Mouse (Mus musculus): Measurements from ENCODE around the gene Marveld1. TPM values are rescaled to one million over a fixed set of nuclear protein-coding genes. Genes with fewer than 3 reads are reported as not detected.

The Marveld1 gene
- total RNA-seq, 2 experiments from 2014 or later = 0.84 to 3.9 TPM

DNA sequence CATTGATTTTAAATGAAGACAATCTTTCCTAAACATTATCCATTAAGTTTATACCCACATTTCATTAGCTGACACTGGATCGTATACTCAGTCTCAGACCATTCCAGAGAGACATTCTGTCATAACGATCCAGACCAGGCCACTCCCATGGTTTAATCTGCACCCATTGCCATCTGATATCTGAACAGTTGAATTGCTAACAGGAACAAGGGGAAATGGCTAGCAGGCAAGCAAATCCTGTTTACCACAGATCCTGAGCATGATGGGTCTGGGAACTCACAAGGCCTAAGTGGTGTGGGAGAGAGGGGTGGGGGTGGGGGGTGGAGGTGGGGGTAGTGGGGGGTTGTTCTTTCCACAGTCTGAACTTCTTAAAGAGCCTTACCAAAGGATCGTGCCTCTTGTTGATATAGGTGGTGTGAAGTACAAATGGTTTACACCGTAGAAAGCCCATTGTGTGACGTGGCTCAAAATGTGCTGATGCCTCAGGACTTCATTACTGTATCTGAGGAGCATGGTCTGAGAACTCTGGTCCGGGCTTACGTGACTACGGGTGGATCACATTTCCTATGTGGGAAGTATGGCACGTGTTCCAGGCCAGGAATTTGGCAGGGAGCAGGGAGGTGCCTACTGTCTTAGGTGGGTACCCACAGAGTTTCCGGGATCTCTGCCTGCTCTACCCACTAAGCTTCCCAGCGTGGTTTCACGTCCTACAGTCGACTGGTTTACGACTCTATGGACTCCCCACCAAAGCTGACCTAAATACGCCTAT, 8.5 kb upstream of the Marveld1 start:
- ATAC-seq (replicated peaks; ENCODE audit: low FRiP score, poor library complexity, severe bottlenecking) = no peak

DNA sequence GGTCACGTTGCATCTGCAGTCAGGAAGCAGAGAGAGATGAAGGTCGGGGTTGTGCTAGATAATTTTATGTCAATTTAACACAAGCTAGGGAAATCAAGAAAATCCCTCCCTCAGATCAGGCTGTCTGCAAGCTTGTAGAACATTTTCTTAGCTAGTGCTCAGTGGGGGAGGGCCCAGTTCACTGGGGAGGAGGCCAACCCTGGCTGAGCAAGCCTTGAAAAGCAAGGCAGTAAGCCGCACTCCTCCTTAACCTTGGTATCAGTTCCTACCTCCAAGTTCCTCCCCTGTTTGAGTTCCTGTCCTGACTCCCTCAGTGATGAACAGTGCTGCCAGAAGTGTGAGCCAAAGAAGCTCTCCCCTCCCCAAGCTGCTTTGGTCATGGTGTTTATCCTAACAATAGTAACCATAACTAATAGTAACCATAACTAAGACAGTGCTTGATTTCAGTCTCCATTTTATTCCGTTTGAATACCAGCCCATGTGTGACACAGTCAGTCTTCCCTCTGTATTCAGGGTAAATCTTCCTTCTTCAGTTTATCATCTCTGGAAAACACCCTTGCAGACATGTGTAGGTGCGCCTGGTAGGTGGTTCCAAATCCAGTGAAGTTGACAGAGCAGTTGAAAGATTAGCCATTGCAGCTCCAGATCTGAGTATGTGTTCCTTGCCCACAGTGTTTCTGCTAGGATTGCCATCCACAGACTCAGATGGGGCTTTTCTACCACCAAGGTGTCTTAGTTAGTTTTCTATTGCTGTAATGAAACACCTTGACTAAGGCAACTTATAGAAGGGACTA, 7.3 kb upstream of the Marveld1 start:
- no peak for ATAC-seq (replicated peaks; ENCODE audit: low FRiP score, poor library complexity, severe bottlenecking)

DNA sequence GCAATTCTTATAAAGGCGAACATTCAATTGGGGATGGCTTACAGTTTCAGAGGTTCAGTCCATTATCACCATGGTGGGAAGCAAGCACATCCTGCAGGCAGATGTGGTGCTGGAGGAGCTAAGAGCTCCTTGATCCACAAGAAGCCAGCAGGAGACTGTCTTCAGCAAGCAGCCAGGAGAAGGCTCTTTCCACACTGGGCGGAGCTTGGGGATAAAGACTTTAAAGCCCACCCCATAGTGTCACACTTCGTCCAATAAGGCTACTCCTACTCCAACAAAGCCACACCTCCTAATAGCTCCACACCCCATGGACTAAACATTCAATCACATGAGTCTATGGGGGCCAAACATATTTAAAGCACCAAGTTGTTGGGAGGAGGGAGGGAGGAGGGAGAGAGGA, 5.2 kb upstream of the Marveld1 start:
- ATAC-seq (replicated peaks; ENCODE audit: low FRiP score, poor library complexity, severe bottlenecking) = no peak

DNA sequence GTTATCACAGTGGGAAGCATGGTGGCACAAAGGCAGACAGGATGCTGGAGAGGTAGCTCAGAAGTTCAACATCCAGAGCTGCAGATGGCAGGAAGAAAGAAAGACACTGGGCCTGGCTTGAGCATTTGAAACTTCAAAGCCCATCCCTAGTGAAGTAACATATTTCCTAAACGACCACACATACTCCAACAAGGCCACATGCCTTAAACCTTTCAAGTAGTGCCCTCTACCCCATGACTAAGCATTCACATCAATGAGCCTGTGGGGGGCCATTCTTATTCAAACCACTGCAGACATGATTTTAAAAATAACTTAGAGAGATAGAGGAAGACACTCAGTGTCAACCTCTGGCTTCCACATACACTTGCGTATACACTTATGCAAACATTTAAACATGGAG, 4.4 kb upstream of the Marveld1 start:
- no peak for ATAC-seq (replicated peaks; ENCODE audit: low FRiP score, poor library complexity, severe bottlenecking)

DNA sequence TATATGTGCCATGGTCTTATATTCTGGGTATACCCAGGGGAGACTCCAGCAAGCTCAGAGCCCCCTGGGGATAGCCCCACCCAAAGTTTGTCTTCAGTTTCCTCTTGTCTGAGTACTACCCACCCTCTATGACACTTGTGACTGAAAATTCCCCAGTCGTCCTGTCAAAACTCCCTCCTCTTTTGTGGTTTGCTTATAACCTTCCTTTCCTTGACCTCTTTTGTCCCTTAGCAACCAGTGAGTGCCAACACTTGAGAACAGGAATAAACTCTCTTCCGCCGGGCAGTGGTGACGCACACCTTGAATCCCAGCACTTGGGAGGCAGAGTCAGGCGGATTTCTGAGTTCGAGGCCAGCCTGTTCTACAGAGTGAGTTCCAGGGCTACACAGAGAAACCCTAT, 3.1 kb upstream of the Marveld1 start:
- ATAC-seq (replicated peaks; ENCODE audit: low FRiP score, poor library complexity, severe bottlenecking) = no peak

DNA sequence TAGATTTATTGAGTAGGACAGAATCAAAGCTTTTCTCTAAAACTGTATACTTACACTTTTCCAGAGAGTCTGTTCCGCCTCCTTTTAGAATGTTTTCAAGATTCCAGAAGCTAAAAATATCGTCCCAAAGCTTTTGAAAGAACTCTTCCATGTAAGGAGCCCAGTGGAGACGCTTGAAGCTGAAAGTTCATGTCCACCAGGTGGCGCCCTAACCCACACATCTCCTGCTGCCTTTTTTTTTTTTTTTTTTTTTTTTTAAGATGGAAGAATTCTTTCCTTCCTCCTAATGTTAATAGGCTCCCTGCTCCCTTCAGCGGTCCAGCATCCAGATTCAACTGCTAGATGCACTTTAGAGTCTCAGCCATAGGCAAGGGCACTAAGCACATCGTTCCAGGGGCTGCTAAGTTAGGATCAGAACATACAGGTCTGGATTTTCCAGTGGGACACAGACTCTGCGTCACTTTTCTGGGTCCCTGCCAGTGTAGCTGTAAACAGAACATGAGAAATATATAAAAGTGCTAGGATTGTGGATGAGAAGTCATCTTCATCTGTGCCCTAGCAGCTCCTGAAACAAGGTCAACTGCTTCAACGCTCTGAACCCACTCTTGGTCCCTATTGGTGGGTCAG, 2.5 kb upstream of the Marveld1 start:
- no peak for ATAC-seq (replicated peaks; ENCODE audit: low FRiP score, poor library complexity, severe bottlenecking)

DNA sequence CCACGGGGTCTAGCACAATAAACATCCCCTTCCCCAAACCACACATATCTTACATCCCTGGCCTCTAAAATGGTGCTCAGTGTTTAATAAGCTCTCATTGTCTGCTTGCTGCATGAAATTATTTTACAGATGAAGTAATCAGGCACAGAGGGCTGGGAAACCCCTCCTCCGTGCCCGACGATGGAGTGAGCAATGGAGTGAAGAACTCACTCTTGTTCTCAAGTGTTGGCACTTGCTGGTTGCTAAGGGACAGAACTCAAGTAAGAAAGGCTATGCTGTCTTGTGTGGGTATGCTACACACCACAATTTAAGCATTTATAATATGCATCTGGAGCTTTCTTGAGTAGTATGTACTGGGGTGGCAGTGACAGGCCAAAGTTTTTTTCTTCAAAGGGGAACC, 2.0 kb upstream of the Marveld1 start:
- no peak for ATAC-seq (replicated peaks; ENCODE audit: low FRiP score, poor library complexity, severe bottlenecking)

DNA sequence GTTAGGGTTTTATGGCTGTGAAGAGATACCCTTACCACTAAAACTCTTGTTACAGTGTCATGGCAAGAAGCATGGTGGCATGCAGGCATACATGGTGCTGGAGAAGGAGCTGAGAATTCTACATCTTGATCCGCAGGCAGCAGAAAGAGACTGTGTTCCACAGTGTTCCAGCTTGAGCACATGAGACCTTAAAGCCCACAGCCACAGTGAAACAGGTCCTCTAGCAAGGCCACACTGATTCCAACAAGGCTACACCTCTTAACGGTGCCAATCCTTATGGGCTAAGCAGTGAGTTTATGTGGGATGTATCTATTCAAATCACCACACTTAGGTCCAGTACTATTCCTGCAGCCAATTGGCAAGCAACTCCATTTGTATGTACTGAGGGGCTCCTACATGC, 1.5 kb upstream of the Marveld1 start:
- no peak for ATAC-seq (replicated peaks; ENCODE audit: low FRiP score, poor library complexity, severe bottlenecking)

DNA sequence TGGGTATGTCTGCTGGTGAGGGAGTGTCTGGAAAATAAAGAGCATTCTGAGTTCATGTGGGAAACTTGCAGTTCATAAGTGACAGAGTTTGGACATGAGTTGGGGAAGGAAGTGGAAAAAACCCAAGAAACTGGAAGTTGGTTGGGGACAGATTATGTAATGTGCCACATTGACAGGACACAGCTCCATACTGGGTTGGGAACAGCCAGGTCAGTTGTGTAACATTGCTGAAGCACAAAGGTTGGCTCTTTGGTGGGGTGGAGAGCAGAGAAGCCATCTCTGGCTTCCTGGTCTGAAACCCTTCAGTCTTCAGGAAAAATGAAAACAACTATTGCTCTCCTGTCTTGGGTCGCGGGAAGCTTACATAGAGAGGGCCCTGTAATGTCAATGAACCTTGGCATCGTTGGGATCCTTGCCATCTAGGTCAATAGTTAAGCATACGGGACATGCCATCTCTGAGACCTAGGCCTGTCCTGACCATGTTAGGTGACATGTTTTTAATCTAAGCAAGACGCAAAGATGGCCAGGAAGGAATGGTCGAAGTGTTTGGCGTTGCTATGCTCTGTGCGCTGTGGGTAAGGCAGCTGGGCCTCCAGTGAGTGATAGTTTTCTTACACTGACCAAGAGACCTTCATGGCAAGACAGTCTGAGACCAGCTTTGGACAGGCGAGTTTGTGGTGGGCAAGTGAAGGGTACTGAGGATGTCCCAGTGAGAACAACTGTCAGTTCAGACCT, 757 bp upstream of the Marveld1 start:
- no peak for ATAC-seq (replicated peaks; ENCODE audit: low FRiP score, poor library complexity, severe bottlenecking)

DNA sequence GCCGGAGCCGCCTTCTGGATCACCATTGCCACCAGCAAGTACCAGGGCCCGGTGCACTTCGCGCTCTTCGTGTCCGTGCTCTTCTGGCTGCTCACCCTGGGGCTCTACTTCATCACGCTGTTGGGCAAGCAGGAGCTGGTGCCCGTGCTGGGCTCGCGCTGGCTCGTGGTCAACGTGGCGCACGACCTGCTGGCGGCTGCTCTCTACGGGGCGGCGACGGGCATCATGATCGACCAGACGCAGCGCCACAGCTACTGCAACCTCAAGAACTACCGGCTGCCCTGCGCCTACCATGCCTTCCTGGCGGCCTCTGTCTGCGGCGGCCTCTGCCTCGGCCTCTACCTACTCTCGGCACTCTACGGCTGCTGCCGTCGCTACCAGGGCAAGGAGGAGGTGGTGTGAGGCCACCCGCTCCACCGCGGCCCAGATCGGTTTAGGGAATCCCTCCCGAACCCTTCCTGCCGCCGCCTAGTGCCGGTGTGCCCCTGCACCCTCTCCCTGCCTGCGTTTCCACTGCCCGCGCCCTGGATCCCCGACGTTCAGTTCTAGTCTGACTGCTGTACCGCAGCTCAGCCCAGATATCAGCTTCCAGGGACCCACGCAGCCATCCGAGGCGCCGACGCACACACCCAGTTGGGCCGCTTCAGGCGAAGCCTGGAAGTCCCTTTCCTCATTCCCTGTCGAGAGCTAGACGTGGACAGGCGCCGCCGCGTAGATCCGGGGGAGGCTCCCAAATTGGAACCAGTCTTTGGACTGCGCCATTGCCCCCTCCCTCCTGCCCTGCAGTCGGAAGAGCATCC, 769 bp downstream of the Marveld1 start:
- no peak for ATAC-seq (replicated peaks; ENCODE audit: low FRiP score, poor library complexity, severe bottlenecking)

DNA sequence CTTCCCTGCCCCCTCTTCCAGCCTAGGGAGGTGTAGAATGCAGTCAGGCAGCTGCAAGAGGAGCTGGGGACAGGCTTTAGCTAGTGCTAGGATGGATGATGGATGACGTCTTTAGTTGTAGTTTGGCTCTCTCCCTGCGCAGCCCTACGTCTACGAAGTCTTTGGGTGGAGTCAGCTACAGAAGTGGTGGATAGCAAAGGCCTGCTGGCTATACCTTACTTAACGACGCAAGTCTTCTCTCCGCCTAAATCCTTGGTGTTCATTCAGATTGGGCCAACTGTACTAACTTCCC, 1.3 kb downstream of the Marveld1 start:
- ATAC-seq (replicated peaks; ENCODE audit: low FRiP score, poor library complexity, severe bottlenecking) = no peak

DNA sequence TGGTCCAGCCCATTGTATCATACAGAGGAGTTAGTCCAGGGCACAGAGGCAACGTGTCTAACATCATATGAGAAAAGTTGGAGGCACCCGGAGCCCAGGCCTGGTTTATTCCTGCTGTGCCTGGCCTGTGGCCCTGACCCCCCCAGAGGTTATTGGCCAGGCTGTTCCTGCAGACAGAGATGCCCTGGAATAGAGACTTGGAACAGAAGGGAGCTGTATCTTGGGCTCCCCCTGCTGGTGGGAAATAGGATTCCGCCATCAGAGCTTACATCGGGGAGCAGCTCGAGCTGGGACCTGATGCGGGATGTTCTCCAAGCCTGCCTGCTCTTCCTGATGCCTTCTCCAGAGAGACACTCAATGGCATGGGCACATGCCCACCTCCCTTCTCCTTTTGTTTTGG, 4.8 kb downstream of the Marveld1 start:
- peak; percentile 70 for ATAC-seq (replicated peaks; ENCODE audit: low FRiP score, poor library complexity, severe bottlenecking)

DNA sequence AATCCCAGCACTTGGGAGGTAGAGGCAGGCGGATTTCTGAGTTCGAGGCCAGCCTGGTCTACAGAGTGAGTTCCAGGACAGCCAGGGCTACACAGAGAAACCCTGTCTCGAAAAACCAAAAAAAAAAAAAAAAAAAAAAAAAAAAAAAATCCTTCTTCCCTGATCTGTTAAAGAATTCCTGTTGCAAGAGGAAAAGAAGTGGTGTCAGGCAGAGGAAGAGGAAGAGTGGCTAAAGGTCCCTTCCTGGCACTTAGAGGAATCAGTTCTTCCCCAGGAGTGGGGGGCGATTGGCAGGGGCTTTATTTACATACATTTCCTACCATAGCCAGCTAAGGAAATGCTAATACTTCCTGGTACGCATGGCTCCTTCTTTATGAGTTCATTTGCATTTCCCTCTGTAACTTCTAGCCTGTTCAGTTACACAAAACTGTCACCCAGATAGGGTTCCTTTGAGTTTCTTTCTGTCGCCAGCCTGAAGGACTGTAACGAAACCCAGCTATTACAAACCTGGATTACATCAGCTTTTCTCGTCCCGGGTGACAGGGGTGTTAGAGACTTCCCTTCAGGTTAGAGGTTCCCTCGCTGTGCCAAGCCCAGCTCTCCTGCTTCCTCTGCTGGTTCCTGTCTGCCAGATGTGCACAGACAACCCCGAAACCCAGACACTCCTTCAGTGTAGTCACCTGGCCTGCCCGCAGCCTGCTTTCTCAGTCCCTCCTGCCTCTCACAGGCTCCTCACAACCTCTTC, 10.5 kb downstream of the Marveld1 start:
- no peak for ATAC-seq (replicated peaks; ENCODE audit: low FRiP score, poor library complexity, severe bottlenecking)

DNA sequence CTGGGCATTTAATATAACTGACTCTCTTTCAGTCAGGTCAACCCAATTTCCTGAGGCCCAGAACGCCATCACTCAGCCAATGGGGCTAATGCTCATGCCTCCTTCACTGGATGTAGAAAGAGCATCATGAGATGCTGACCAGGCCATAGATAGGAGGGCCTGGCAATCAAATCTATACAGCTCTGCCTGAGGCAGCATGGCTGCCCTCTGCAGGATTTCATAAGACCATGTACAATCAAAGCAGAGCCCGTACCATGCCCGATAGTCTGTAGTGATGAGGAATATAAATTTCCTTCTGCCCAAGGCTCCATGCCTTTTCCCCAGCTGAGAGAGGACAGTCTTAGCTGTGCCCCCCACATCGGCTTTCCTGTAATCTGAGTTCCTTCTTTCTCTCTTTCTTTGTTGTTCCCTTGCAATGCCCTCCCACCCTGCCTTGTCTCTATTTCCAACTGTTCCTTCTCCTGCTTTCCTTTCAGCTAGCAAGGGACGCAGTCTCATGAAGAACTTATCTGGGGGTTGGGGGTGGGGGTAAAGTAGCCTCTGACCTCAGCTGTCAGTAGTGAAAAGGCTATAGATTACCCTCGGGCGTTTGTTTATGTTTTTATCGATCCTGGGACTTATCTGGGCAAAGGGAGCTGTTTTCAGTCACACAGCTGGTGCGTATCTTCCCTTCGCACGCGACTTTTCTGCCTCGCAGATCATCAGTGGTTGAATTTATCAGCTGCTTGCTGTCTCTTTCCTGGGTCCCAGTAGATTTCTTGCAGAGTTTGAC, 11.2 kb downstream of the Marveld1 start:
- no peak for ATAC-seq (replicated peaks; ENCODE audit: low FRiP score, poor library complexity, severe bottlenecking)

DNA sequence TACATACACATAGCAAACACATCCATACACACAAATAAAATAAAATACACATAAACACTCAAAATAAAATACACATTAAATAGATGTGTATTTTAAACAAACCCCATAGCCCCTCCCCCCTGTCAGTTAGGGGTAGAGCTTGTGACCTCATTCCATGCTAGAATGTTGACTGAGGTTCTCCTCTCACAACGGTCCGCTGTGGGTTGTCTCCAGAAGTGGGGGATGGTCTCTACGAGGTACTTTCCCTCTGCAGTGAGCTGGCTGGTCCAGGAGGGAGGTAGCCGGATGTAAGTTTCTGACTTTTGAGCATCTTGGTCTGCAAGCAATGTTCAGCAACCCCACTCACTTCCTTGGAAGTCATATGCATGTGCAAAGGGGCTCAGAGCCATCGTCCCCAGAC, 16.6 kb downstream of the Marveld1 start, which contains the start of gene Zfyve27:
Gene Zfyve27, plus strand, starts transcription at position 188 of the 400 bp plus-strand sequence.
- no peak for ATAC-seq (replicated peaks; ENCODE audit: low FRiP score, poor library complexity, severe bottlenecking)

DNA sequence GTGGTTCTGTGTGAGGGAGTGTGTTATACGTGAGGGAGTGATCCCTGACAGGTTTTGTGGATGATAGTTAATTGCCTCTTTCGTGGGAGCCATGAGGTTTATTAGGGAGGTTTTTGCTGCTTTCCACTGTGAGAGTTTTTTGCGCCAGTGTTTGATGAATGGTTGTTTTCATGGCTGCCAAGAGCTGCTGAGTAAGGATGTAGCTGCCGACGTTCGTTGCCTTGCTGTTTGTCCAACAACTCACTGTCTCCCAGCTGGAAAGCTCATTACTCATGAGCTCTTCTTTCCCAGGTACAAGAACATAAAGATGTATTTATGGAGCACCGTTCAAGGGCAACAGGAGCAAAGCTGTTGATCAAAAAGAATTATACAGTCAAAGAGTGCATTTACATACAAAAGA, 17.0 kb downstream of the Marveld1 start:
- no peak for ATAC-seq (replicated peaks; ENCODE audit: low FRiP score, poor library complexity, severe bottlenecking)

DNA sequence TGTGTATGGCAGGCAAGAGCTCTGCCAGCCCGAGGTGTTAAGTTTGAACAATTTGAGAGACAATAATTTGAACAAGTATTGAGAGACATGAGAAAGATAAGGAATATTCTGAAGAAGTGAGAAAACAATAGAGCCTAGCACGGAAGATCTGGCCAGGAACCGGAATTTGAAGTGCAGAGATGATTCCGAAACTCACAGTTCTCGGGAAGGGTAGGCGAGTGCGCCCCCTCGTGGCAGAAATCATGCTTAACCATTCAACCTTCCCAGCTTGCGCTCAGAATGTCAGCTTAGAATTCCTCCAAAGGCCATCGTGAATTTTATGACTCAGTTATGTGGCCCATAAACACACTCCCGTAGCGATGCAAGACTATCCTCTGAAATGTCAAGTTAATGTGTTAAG, 18.9 kb downstream of the Marveld1 start:
- peak; percentile 49 for ATAC-seq (replicated peaks; ENCODE audit: low FRiP score, poor library complexity, severe bottlenecking)

DNA sequence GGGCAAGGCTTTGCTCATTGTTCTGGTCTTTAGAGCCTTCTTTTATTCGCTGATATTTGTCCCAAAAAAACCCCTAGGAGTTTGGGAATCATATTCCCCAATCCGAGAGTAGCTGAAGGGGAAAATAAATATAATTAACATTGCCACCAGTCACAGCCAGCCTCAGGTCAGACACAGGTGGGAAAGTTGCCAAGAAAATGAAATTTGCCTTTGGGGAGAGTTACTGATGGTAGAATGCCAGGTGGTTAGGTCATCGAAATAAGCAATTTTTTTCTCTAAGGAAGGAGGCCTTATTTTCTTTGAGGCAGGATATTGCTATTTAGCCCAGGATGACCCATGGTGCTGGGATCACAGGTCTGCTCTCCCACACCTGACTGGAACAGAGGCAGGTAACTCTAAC, 19.6 kb downstream of the Marveld1 start:
- no peak for ATAC-seq (replicated peaks; ENCODE audit: low FRiP score, poor library complexity, severe bottlenecking)
